Mouse (Mus musculus) lung, postnatal 36 days (tissue): ENCODE measurements around the gene Cpt1c.

Source experiments
- DNase-seq: peaks from one replicate; pipeline ENCODE4 v3.0.0; 2022; ENCODE audit warnings: mixed read lengths

Gene Cpt1c

DNA sequence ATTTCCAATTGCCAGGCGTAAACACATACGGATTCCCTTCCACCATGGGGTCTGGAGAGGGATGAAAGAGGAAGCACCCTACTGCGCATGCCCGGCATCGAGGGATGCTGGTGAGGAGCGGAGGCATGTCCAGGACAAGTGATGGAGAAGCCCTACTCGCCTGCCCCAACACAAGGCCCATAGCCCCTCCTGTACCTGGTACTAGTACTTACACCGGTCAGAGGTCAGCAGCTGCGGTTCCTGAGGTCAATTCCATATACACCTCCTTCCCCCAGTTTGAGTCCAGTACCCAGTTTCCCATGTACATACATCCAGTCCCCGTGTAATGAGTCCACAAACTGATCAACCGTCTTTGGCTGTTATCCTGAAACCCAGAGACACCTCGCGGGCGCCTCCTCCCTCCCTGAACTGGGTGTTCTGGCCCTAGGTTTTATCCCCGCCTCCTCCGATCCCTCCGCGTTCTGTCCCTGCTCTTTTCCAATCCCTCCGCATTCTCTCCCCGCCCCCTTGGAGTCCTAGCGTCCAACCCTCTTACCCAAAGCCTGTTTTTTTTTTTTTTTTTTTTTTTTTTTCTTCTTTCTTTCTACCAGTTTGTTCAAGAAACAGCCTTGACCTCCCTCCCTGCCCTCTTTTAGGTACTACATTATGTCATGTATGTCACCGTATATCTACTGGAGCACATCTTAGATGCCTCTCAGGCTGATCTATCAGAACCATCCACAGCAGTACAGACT, at the start of gene Cpt1c:
TSS of gene Cpt1c (minus strand) at position 469 of the 734 bp plus-strand sequence.
- peak; percentile 85 for DNase-seq

DNA sequence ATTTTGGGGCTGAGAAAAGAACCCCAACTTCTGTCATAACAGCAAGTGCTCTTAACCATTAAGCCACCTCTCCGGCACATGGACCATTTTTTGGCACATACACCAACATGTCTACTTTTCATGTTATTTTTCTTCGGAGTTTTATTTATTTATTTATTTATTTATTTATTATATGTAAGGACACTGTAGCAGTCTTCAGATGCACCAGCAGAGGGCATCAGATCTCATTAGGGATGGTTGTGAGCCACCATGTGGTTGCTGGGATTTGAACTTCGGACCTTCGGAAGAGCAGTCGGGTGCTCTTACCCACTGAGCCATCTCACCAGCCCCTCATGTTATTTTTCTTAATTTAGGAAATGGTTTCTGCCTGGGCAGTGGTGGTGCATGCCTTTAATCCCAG, 49.1 kb upstream of the Cpt1c start:
- DNase-seq: peak; percentile 51

DNA sequence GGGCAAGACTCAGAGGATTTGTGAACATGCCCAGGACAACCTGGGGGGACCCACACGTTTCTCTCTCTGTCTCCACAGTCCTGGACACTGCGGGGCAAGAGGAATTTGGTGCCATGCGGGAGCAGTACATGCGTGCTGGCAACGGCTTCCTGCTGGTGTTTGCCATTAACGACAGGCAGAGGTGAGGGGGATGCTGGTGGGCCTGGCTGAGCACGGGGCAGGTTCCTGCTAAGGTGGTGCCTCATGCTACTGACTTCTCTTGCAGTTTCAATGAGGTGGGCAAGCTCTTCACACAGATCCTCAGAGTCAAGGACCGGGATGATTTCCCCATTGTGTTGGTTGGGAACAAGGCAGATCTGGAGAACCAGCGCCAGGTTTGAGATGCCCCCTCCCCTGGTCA, 45.6 kb upstream of the Cpt1c start:
- no peak for DNase-seq

DNA sequence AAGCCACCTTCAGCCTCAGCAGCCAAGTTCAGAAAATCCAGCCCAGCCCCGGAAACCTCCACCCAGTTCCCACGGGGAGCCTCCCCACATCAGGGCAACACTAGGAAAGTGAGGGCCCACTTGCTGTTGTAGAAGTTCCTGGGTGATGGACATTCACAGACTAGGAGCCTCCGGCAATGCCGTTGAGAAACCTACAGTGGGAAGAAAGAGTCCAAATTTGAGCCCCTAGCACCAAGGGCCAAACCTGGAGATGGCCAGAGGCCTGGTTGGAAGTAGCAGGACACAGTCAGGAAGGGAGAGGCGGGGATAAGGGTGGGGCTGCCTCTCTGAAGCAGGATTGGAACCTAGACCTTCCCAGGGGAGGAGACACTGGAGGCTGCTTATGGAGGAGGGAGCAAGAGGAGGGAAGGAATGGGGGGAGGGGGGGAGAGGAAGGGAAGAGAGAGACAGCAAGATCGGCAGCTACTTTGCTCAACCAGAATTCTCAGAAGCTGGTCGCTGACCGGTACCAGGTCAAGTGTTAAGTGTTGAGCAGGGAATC, 44.5 kb upstream of the Cpt1c start:
- peak; percentile 91 for DNase-seq

DNA sequence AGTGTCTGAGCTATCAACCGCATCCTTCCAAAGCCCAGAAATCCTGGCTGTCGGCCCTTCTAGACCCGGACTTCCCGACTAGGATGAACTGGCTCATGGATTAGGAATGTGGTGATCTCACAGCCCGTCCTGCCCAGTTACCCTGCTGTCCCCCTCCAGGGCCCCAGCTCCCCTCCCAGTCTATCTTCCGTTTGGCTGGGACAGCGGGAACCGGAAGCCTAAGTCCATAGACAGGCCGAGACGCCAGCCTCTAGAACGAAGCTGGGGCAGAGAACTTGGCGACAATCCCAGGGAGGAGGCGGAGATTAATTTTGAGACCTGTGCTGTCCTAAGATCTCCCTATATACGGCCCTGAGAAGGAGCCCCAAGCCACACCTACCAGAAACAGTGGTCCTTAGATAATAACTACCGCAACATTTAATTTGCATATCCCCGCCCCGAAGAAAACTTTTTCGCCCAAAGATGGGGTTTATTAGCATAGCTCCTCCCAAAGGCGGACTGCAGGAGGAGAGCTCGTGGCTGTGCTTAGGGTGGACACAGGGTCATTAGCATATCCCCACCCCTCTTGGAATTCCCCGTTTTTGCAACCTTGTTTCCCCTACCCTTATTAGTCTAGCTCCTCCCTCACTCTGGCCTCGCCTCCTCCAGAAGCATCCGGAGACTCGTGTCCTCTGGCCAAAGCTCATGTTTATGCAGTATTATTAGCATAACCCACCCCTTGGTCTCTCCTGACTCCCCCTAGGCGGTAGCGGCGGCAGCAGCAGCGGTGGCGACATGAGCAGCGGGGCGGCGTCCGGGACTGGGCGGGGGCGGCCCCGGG, 42.8 kb upstream of the Cpt1c start, which contains the start of gene Rras:
TSS of gene Rras (plus strand) at position 720 of the 820 bp plus-strand sequence.
- peak; percentile 99 for DNase-seq

DNA sequence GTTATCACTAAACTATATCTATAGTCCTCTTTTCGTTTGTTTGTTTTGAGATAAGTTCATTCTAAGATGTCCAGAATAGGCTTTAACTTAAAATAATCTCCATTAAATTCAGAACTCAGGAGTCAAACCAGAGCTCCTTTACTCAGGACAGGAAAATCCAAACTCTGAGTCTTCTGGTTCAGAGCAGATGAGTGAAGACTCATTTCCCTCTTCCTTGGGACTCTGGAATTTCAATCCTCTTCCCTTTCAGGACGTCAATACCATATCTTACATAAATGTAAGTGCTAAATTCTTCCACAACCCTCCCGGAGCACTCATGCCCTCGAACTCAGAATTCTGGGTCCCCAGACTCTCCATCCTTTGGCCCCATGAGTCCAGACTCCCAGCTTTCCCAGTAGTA, 42.1 kb upstream of the Cpt1c start:
- peak; percentile 18 for DNase-seq

DNA sequence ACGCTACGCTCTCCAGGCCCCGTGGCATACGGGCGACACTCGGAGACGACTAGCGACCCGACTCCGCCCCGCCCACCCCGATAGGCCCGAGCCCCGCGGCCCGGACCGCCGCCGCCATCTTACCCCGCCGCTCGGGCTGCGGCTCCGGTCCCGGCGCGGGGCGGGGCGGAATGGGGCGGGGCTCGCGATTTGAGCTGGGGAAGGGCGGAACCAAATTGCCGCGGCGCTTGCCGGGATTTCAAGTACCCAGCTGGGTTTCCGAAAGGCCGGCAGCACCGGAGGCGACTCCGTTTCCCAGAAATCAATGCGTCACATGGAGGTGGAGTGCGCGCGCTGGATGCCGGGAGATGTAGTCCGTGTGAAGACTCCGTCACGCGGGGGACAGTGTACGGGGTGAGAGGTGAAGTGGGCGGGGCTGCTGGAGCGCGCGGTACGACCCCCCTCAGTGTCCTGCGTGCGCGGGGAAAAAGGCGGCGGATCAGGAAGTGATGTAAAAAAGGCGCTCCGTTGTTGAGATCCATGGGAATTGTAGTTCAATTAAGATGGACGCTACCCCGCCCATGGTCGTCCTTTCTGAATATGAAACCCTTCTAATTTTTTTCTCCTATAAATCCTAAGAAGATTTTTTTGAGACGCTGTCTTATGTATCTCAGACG, 41.4 kb upstream of the Cpt1c start, which contains the start of gene Scaf1:
TSS of gene Scaf1 (minus strand) at position 407 of the 656 bp plus-strand sequence.
- peak; percentile 100 for DNase-seq

DNA sequence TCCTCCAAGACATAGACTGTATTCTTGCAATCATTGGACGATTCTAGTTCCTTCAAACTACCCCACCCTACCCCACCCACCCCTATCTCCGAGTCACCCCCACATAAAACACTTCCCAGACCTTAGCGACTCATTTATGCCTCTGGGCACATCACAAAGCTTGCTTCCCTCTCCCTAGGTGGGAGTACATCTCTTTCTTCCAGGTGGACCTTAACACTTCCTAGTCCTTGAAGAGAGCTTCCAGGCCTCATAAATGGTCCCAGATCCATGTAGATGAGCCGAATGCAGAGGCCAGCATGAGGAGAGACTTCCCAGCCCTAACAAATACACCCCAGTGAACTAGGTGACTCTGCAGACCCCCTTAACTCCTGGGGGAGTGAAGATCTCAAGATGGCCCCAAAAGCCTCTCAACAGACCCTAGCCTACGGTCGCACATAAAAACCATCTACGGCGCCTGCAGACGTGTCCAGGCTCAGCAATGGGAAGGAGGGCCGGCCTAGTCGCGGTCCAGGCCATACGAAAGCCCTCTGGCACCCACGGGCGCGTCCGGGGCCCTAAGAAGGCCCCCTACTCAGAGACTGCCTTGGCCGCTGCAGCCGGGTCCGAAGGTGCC, 40.8 kb upstream of the Cpt1c start:
- DNase-seq: no peak

DNA sequence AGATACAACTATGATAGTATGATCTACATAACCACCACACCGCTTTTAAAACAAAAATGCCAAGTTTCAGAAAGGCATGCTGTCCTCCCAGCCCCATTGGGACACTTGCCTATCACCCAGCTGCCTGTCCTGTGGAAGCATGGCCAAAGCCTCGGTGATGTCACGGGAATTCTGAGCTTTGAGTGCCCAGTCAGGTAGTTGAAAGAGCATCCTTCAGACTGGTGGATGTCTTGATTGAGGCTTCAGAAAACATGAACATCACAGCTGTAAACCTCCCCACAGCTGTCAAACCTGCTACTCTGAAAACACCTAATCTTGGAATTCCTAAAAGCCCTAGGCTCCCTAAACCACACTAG, 39.4 kb upstream of the Cpt1c start:
- no peak for DNase-seq

DNA sequence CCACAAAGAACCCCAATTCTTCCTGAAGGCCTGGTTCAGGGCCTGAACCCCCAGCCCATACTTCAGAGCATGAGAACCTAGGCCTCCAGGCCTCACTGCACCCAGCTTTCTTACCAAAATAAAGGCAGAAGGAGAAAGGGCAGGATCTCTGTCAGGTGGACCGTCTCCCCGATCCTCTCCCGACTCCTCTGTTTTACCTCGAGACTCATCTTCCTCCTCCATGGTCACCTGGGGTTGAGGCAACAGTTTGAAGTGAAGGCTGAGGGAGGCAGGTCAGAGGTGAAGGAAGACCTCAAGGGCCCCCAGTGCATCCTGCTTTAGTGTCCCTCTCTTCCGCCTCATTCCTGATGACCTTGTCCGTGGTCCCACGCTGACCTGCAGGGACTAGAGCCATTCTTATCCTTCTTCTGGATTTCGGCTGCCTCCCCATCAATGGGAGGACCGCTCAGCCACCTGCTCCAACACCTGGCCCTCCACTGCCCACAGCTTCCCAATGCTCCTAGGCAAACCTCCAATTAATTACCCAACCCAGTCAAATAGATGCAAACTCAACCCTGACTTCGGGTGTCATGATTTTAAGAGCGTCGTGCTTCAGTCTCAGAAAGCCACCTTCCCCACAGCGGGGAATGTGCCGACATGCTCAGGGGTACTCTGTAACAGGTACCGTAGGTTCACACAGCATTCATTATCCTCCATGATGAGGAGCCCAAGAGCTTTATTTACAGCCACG, 38.9 kb upstream of the Cpt1c start:
- DNase-seq: no peak

DNA sequence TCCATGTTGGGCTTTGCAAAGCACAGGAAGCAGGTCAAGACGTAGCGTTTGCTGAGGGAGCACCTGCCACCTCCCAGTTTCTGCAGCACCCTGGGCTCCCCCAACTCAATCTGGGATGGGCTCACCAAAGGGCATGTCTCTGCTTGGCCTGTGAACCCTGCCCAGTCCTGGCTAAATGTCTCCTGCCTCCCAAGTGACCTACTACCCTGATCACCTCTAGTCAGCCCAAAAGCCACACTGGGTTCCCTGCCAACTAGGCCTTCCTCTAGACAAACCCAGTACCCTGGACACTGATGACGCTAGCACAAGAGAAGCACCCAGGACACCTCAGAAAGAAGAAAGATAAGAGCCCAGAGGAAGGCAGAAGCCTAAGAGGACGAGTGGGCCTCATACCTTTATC, 38.2 kb upstream of the Cpt1c start:
- no peak for DNase-seq

DNA sequence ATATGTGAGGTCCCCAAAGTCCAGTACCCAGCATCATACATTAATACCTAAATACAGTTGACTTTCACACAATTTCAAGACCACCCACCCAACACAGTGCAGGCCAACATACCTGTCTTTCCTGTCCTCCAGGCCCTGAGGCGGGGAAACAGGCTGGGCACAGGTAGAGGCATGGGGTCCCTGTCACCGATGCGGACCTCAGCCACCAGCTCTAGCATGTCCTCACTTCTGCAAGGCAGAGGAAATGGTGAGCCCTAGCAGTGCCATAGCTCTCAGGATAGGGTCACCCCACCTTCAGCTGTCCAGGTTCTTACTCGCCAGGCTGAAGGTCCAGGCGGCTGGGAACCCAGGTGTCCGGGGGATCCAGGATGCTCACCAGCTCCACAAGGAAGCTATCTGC, 37.4 kb upstream of the Cpt1c start:
- no peak for DNase-seq

DNA sequence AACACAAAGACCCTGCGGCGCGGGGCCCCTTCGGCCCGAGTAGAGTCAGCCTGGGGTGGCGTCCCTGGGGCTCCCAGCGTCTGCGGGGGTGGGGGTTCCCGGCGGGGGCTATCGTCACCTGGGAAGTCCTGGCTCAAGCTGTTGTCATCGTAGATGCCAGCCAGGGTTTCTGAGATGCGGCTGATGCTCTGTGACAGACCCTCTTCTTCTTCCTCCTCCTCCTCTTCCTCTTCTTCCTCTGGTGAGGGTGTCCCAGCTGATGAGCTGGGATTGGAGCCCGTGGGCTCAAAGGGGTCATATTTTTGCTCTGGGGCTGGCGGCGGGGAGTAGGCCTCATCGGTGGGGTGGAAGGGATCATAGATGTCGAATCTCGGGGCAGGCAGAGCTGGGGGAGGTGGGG, 33.8 kb upstream of the Cpt1c start:
- no peak for DNase-seq

DNA sequence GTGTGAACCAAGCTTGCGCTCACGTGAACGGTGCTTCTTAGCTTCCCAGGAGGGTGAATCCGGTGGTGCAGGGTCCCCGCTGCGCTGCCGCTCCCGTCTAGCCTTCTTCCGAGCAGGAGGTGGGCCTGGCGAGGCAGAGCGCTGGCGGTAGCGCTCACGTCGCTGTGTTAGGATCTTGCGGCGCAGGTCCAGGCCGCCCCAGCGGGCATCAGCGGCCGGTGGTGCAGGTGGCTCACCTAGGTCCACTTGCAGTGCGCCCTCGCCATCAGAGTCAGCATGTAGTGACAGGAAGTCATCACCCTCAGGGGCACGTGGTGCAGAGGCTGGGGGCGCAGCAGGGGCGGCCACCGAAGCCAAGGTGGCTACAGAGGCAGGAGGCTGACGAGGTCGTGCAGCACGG, 33.2 kb upstream of the Cpt1c start:
- DNase-seq: no peak

DNA sequence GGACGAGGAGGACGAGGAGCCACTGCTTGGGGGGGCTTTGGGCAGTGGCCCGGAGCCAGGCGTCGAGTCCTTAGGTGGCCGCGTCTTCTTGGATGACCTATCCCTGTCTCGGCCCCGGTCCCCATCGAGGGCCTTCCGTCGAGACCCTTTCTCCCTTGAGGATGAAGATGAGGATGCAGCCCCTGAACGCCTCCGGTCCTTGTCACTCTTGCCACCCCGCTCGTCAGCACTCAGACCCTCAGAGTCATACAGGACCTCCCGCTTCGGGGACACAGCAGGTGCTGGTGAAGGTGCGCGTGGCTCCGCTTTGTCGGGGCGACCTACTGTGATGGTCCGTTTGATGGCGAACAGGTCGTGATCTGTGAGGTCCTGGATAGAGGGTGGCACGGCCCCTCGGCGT, 32.5 kb upstream of the Cpt1c start:
- DNase-seq: no peak

DNA sequence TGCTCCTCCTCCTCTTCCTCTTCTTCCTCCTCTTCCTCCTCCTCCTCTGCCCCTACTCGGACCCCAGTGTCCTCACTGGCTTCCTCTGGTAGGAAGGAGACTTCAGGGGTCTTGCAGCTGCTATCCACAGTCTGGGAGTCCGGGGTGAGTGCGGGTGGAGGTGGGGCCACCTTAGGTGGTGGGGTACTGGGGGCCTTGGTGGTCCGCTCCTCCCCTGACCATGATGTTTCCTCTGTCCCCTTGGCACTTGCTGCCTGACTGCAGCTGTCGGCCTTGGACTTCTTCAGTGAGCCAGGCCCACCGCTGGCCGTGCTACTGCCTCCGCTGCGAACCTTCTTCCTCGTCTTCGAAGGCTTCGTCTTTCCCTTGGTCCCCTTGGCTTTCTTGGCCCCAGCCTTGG, 31.9 kb upstream of the Cpt1c start:
- DNase-seq: no peak

DNA sequence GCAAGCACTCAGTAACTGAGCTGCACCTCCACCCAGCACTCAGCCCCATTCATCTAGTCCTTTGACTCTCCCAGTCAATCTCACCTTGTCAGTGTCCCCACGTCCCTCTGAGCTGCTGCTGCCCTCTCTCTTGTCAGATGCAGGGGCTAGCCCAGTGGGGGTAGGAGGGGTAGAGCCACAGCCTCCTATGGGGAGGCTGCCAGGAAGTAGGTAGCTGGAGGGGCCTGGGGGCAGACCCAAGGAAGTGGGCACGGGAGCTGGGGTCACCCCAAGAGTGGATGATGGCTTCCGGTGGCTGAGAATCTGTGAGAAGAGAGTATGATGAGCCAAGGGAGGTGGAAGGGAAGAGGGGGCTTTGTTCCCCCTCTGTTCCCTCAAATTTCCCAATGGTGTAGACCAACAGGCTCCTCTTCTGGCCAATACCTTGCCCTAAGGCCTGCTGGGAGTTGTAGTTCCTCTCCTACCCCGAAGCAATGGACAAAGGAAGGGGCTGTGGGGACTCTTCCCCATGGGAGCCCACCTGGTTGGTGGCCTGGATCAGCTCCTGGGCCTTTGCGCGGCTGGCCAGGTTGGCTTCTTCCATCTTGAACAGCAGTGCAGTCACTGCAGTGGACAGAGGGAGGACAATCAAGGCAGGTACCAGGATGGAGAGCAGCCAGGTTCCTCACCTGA, 30.8 kb upstream of the Cpt1c start:
- DNase-seq: no peak

DNA sequence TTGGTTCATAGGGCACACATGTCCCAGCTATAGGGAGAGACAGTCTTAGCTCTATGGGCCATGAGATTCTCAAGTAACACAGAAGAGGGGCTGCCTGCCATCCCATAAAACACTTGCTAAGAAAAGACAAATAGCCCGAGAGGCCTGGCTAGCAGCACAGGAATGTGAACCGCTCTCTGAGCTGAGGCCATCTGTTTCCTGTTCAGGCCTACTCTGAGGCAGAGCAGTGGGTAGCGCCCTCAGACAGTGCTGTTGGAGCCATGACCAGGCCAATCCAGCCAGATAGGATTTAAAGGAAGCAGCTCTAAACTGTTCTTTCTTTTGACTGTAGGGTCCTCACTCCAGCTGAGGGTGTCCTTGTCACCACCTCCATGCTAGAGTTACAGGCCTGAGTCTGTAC, 29.9 kb upstream of the Cpt1c start:
- DNase-seq: no peak

DNA sequence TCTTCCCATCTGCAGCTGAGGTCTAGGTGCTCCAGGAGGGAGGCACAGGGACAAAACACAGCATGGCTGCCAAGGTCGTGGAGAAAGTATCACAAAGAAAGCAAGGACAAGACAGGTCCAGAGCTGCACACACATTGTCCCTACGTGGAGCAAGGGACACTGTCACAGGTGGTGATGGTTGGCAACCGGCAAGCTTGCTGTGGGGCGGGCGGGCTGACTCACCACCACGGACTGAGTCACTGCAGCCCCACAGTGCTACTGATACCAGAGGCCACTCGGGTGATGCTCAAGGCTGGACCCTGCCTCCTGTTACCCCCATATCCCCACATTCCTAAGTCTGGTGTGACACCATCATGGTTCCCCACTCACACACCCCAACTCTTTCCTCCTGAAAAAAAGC, 27.8 kb upstream of the Cpt1c start:
- DNase-seq: no peak

DNA sequence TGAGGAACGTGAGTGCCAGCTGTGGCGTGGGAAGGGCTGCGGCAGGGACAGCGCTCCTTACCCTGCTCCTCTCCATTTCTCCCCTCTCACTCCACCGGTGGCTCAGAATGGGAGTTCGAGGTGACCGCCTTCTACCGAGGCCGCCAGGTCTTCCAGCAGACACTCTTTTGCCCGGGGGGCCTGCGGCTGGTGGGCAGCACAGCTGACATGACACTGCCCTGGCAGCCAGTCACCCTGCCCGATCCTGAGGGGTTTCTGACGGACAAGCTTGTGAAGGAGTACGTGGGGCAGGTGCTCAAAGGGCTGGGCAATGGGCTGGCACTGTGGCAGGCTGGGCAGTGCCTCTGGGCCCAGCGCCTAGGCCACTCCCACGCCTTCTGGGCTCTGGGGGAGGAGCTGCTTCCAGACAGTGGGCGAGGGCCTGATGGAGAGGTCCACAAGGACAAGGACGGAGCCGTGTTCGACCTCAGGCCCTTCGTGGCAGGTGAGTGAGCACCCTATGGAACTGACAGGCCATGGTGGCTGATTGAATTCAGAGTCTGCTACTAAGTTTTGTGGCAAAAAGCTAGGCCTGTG, 26.0 kb upstream of the Cpt1c start:
- no peak for DNase-seq

DNA sequence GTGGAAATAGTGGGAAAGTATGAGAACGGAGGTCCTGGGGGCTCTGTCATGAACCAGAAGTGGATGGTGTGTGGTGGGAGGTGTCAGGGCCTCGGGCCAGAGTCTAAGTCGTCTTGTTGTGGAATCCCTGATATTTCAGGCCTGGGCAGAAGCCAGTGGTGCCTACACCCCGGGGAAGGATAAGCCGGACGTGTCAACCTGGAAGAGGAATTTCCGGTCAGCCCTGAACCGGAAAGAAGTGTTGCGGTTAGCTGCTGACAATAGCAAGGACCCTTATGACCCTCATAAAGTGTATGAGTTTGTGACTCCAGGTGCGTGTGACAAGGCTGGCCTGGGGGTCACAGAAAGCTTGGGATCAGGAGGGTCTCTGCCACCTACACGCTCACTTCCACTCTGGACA, 25.1 kb upstream of the Cpt1c start:
- DNase-seq: peak; percentile 43
